Mouse (Mus musculus) layer of hippocampus, adult 9-10 months (tissue): Measurements from ENCODE around the gene Dcn.

ENCODE experiments used
- DNase-seq: peaks from one replicate; pipeline ENCODE4 v3.0.0; 2022; ENCODE audit warnings: low spot score

The Dcn gene

GRCm38 (mm10) chr10:97479004-97479766 lies at the start of gene Dcn:
TSS of gene Dcn (plus strand) at chr10:97479609.
- no peak for DNase-seq

- no peak for DNase-seq
Observed at GRCm38 (mm10) chr10:97436662-97437061, 42.7 kb upstream of the Dcn start.

GRCm38 (mm10) chr10:97442300-97442699 lies 37.1 kb upstream of the Dcn start:
- DNase-seq: no peak

DNA sequence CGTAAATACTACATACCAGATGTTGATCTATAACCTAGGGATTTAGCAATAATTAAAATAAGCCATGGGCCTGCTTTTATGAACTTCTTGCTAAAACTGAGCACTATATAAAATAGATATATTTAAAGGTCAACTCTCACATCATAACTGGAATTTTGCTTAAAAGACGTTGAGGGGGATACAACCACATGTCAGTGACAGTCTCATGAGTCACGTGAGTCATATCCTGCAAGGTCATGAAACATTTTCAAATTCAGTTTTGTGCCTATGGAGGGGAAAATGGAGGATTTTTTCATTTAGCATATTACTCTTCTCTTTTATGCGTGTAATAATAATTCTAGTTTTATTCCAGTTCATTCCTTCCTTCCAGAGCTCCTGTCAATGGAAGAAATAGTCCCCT lies 32.9 kb upstream of the Dcn start:
- DNase-seq: no peak

- DNase-seq: no peak
Observed at GRCm38 (mm10) chr10:97452886-97453285, 26.5 kb upstream of the Dcn start.

DNA sequence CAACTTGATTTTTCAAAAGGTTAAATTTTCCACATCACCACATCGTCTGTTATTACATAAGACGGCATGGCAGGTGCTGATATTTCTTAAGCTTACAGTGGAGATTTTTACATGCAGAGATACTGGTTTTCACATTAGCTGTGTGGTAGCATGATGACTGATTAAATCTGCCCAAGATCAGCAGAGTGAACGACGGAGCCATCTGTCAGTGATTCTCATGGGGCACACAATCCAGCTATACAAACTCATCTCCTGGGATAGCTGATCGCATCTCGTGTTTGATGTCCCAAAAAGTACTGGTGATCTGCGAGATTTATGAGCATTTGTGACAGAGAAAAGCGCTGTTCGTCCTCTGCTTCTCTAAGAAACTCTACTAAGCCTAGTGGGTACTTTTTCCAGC lies 25.9 kb upstream of the Dcn start:
- peak; percentile 4 for DNase-seq

DNA sequence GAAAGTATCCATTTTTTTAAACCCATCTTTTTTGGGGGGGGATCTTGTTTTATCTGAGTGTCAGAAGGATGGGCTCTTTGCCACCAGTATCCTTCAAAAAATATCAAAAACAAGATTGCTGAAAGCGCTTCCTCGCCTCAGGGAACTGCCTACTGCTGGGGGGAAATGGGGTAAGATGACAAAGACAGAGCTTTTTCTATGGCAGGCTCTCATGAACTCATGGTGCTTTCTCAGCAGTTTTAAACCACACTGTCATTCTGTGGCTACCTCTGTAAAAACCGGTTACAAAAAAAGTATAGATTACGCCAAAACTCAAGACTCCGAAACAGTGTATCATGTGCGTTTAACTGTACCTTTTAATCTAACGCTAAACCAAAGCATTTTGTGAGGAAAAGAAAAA lies 22.4 kb upstream of the Dcn start:
- DNase-seq: no peak

- DNase-seq: no peak
Observed at GRCm38 (mm10) chr10:97466818-97467217, 12.6 kb upstream of the Dcn start.

GRCm38 (mm10) chr10:97469411-97470140 lies 9.8 kb upstream of the Dcn start:
- no peak for DNase-seq

GRCm38 (mm10) chr10:97475460-97475859 lies 3.9 kb upstream of the Dcn start:
- DNase-seq: no peak

DNA sequence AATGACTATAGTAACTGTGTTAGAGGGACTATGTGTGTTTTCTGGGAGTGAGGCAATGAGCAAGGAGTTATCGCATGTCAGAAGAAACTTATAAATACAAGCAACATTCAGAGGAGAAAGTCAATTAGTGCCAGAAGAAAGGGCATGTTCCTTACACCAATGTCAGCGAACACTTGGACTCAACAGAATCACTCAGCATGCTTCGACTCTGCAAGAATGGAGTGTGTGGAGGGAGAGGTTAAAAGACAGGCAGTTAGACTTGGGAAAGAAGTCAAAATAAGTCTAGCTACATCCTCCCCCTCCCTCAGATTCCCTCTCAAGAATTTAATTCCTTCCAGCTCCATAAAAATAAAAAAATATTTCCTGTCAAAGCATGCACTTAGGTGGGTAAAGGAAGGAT lies 1.1 kb upstream of the Dcn start:
- no peak for DNase-seq

GRCm38 (mm10) chr10:97482150-97482549 lies 2.7 kb downstream of the Dcn start:
- no peak for DNase-seq

DNA sequence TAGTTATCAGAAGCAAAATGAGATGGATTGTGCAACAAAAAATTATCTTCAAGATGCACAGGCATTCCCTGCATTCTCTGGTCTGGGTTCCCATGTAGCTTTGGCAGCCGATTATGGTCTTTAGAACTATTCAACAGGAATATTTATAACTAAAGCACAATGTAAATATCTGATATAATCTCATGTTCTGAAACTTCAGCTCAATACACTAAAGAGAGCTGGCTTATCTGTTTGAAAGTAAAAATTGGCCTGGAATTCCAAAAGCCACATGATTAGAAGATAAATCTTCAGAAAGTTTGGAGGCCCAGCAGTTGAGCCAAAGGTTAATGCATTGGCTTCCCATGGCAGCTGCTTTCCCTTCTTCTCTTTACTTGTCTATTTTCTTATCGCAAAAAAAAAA lies 4.6 kb downstream of the Dcn start:
- no peak for DNase-seq

GRCm38 (mm10) chr10:97485151-97485550 lies 5.7 kb downstream of the Dcn start:
- no peak for DNase-seq

DNA sequence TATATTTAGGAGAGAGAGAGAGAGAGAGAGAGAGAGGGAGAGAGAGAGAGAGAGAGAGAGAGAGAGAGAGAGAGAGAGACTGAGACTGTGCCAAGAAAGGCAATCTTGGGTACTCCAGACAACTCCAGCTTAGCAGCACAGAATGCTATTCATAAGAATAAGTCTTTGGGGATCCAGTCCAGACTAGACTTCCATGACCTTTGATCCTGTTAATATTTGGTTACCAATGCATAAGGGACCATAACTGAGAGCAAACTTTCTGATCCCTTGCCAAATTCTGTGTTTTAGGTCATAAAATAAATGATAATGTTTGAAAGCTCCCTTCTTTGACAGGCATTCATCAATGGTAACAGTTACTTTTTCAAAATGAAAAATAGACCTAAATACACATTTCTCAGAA lies 6.7 kb downstream of the Dcn start:
- no peak for DNase-seq

DNA sequence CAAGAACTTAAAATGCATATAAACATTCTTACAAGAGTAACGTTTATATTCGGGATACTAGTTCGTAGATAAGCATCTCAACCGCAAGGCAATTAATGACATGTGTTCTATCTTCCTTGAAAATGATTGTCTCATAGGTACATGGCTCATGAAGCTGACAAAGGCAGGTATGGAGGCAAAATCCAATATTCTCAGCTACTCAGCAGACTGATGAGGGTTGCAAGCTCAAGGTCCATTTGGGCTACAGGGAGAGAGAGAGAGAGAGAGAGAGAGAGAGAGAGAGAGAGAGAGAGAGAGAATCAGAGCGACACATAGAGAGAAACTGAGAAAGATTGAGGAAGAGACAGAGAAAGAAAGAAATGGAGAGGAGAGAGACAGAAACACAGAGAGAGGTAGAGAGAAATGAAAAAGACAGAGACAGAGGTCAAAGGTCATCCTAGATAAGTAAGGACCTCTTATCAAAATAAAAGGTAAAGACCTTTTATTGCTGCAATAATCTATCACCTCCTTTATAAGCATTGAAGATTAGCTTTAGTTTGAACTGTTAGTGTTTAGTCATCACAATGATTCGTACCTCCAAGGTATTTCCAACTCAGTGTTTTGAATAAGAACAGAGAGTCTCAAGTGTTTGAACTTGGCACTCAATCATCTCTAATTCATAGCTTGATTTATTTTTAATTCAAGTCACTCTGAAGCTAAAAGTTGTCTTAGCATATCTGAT lies 8.0 kb downstream of the Dcn start:
- DNase-seq: no peak

DNA sequence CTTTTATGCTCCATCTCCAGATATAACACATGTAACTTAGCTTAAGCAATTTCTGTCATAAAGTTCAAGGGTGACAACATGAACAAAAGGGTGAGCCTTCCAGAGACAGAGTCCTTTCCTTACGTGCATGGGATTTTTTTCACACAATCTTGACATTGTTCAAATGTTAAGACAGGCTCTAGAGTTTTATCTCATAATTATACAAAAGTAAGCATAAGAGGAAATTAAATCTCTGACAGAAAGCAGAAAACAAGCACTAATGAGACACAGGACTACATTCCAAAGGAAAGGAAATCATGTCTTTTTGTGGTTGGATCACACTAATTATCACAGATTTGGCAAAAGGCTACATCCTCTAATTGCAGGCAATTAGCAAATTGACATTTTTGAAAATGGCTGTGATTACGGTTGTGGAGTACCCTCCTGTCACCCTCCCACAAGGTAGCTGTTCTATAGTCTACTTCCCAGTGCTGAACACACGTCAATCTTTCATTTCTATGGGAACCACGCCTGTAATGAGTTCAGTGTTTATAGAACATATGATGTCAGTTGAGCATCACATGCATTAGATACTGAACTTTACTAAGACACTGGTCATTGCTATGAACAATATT lies 13.1 kb downstream of the Dcn start:
- no peak for DNase-seq

DNA sequence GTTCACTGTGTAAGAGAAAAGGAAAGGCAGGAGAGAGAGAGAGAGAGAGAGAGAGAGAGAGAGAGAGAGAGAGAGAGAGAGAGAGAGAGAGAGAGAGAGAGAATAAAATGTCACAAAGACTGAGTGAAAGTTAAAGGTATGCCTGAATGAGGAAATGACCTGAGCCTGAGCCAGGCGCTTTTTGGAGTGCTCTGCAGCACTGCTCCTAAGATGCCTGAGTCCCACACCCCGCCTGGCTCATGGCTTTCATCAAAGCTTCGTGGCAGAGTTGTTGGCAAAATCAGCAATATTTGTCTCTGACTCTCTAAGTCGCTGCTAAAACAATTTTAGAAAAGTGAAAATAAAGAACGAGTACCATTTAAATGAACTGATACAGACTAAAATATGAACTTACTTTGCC lies 18.2 kb downstream of the Dcn start:
- DNase-seq: no peak

DNA sequence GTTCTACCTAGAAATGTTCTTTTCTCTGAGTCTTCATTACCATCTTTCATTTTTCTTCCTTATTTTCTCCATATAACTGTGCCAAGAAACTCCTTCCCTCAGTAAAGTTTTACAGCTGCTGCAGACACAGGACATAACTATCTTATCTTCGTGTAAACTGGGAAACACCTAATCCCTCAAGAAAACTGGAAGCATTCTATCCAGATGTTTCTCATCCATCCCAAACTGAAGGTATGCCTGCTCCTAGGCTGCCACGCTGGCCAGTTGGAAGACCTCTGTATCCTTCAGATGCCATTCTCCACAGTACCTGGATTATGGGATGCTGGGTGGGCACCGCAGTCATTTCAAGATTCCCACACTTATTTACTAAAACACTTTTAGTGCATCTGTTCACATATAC lies 44.0 kb downstream of the Dcn start:
- no peak for DNase-seq

GRCm38 (mm10) chr10:97535697-97536096 lies 56.3 kb downstream of the Dcn start:
- no peak for DNase-seq

- DNase-seq: no peak
Observed at GRCm38 (mm10) chr10:97536921-97537320, 57.5 kb downstream of the Dcn start.

- no peak for DNase-seq
Observed at GRCm38 (mm10) chr10:97538202-97538601, 58.8 kb downstream of the Dcn start.

DNA sequence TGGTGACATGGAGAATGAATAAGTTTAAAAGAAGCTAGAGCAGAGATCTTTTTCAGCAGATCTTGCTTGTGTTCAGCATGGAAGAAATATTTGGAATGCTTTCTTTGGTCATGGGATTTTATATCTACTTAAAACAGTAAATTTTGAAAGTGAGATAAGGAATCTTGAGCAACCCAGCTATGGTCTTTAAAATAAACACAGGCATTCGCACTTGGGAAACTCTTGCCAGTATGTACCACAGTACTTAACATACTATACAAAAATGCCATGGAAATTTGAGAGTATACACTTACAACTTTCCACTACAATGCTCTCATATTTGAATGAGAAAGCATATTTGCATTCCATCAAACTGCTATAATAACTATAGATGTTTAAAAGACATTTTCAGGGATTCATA lies 68.3 kb downstream of the Dcn start:
- DNase-seq: no peak
